Mouse (Mus musculus): ENCODE data around the gene Gk5.

DNA sequence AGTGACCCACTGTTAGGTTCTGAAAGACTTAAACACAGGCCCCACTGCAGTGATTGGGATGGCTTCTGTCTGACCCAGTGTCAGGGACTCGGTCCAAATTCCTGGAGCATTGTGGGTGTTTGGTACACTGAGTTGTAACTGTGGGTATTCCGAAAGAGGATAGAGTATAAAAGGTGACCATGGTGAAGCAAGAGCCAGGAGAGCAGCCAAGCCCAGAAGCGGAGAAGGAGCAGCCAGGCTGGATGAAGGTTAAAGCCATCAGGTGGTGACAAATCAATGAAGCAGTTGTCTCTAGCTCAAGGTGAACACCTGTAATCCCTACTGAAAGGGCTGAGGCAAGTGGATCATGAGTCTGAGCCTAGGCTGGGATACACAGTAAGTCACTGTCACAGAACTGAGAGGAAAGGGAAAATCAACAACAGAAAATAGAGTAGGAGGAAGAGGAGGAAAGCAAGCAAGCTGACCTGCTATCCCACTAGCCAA, 6.2 kb upstream of the Gk5 start:
- TF ChIP-seq POLR2A (IDR thresholded peaks at IDR 0.05; ENCODE audit: insufficient read depth, low read length): no peak
- no peak for TF ChIP-seq CTCF (IDR thresholded peaks at IDR 0.05; ENCODE audit: low read depth, low read length)
